Mouse (Mus musculus): ENCODE data around the gene Pou2f1.

The Pou2f1 gene

DNA sequence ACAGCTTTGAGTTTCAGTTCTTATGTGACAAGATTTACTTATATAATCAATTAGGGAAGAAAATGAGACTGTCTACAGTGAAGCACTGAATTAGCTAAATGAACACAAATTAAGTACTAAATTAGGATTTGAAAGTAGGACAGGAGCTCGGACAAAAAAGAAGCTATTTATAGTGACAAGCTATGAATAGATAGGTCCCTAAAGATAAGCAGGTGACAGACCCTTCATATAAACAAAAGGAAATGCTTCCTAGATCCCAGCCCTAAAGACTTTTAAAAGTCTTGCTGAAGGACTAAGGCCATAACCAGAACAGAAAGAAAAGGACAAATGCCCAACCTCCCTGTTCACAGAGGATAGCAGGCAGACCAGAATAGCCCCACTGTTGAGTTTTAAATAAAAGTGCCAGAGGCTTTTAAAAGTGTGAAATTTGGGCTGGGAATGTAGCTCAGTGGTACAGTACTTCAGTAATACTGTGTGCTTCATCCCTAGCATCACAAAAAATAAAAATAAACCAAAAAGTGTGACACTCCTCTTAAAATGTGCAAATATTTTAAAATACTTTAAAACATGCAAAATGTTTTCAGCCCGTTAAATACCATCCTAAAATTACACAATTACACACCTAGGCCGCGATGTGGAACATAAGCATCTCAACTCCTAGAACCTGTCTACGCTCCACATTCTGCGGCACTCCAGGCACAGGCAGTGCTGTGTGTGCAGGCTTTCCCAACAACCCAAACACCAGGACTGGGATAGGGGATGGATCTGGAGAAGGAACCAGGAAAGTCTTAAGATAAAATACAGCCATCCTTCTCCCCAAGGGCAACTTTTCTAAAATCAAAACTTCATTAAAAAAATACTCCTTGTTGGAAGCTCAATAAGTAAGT, 9.0 kb downstream of the Pou2f1 start:
- Histone ChIP-seq H3K27me3 (ENCODE audit: control insufficient read depth, insufficient read depth, low read length, poor library complexity, severe bottlenecking) (no peaks in the 10 kb centered on the region), H3K36me3 (ENCODE audit: control insufficient read depth, insufficient read depth, low read length, poor library complexity, severe bottlenecking) (no peaks in the 10 kb centered on the region)
- DNase-seq (ENCODE audit: low read depth, low spot score): no peak

GRCm38 (mm10) chr1:165988536-165988935, 13.9 kb downstream of the Pou2f1 start:
- Histone ChIP-seq H3K36me3 (ENCODE audit: control insufficient read depth, insufficient read depth, low read length, poor library complexity, severe bottlenecking) (no peaks in the 10 kb centered on the region), H3K27me3 (ENCODE audit: control insufficient read depth, insufficient read depth, low read length, poor library complexity, severe bottlenecking) (no peaks in the 10 kb centered on the region)
- DNase-seq (ENCODE audit: low read depth, low spot score): no peak

DNA sequence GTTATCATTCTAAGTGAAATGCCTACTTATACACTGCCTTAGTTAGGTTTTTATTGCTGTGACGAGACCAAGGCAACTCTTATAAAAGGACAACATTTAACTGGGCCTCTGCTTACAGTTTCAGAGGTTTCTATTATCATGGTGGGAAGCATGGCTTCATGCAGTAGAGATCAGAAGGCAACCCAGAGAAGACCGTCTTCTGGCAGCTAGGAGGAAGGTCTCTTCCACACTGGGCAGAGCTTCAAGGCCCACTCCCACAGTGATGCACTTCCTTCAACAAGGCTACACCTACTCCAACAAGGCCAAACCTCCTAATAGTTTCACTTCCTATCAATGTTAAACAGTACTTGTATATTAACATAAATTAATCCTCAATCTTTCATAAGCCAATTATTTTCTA, 14.4 kb downstream of the Pou2f1 start:
- H3K36me3 ChIP-seq (ENCODE audit: control insufficient read depth, insufficient read depth, low read length, poor library complexity, severe bottlenecking): no peaks in the 10 kb centered on the region
- DNase-seq (ENCODE audit: low read depth, low spot score): peak; percentile 45
- no peaks in the 10 kb centered on the region for H3K27me3 ChIP-seq (ENCODE audit: control insufficient read depth, insufficient read depth, low read length, poor library complexity, severe bottlenecking)

DNA sequence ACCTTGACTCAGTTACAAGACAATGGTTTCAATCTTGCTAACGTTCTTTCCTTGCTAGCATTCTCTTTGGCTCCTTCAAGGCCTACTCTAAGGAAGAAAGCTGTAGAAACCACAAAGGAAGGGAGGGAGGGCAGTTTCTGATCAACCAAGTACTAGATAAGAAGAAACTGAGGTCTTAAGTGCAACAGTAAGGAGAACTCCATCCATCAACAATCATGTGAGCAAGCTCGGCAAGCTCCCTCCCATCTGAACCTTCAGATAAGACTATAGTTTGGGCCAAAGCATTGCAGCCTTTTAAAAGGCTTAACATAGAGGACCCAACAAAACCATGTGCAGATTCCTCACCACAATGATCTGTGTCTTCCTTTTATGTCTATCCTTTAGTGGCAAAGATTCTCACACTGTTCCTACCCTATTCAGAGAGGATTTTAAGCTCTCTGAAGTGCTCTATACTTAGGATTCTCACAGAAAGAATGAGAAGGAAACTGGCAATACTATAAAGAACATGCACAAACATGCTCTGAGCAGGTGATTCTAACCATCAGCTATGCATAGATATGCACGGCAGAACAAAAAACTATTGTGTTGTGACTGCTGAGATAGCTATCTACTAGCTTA, 16.6 kb downstream of the Pou2f1 start:
- no peaks in the 10 kb centered on the region for H3K27me3 ChIP-seq (ENCODE audit: control insufficient read depth, insufficient read depth, low read length, poor library complexity, severe bottlenecking)
- H3K36me3 ChIP-seq (ENCODE audit: control insufficient read depth, insufficient read depth, low read length, poor library complexity, severe bottlenecking): no peaks in the 10 kb centered on the region
- DNase-seq (ENCODE audit: low read depth, low spot score): no peak

DNA sequence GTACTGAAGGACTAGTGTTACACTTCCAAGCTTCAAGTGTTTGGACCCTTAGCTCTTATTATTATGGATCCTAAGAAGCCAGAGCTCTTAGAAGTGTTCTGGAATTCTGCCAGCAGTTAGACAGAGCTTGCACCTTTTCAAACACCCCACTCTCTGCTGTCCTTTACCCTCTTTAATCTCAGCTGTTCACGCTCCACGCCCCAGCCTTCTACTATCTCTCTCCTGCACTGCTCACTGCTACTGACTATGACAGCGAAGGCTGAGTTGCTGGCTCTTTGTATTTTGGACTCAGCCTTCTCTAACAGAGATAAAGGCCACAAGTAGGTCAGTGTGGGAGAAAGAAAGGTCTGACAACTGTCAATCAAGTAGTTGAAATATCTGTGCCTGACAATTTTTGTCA, 17.3 kb downstream of the Pou2f1 start:
- H3K36me3 ChIP-seq (ENCODE audit: control insufficient read depth, insufficient read depth, low read length, poor library complexity, severe bottlenecking): no peaks in the 10 kb centered on the region
- H3K27me3 ChIP-seq (ENCODE audit: control insufficient read depth, insufficient read depth, low read length, poor library complexity, severe bottlenecking): no peaks in the 10 kb centered on the region
- no peak for DNase-seq (ENCODE audit: low read depth, low spot score)

DNA sequence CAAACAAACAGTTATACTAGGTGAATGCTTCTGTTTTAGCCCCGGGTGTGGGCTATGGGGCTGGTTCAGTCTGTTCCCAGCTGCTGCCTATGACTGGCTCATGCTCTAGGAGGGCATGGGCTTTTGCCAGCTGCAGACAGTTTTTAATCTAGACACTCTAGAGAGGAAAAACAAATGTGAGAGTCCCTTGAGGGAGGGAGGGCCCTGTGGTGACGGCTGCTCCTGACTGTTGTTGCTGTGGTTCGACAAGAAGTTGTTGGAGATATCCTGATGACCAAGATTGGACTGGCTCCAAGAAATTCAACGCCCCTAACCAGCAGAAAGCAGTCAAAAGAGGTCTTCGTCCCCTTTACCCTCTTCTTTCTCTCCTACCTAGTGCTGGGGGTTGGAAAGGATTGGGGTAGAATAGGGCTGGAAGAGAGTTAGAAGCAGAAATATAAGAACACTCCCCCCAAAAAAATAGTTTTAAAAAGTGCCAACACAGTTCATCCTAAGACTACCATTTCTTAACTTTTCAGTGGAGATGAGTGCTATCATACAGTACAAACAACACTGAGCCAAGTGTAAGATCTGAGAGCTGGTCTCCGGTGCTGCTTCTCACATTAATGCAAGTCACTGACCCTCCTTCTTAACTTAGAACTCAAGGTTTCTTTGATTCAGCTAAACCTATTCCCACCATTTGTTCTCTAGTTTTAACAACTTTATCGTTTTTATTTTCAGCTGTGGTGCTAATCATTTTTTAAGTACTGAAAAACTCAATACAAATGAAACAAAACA, 25.6 kb downstream of the Pou2f1 start:
- no peak for DNase-seq (ENCODE audit: low read depth, low spot score)
- H3K36me3 ChIP-seq (ENCODE audit: control insufficient read depth, insufficient read depth, low read length, poor library complexity, severe bottlenecking): 0 out of 2 replicates have a peak, but pooled peaks cover 1% of the 10 kb centered on the region
- no peaks in the 10 kb centered on the region for H3K27me3 ChIP-seq (ENCODE audit: control insufficient read depth, insufficient read depth, low read length, poor library complexity, severe bottlenecking)

GRCm38 (mm10) chr1:165969001-165969690, 33.3 kb downstream of the Pou2f1 start:
- Histone ChIP-seq H3K27me3 (ENCODE audit: control insufficient read depth, insufficient read depth, low read length, poor library complexity, severe bottlenecking) (no peaks in the 10 kb centered on the region), H3K36me3 (ENCODE audit: control insufficient read depth, insufficient read depth, low read length, poor library complexity, severe bottlenecking) (0 out of 2 replicates have a peak, but pooled peaks cover 1% of the 10 kb centered on the region)
- DNase-seq (ENCODE audit: low read depth, low spot score): no peak

GRCm38 (mm10) chr1:165967027-165967654, 35.3 kb downstream of the Pou2f1 start:
- H3K36me3 ChIP-seq (ENCODE audit: control insufficient read depth, insufficient read depth, low read length, poor library complexity, severe bottlenecking): 0 out of 2 replicates have a peak, but pooled peaks cover 1% of the 10 kb centered on the region
- no peaks in the 10 kb centered on the region for H3K27me3 ChIP-seq (ENCODE audit: control insufficient read depth, insufficient read depth, low read length, poor library complexity, severe bottlenecking)
- peak; percentile 83 for DNase-seq (ENCODE audit: low read depth, low spot score)

- DNase-seq (ENCODE audit: low read depth, low spot score): no peak
- Histone ChIP-seq H3K36me3 (ENCODE audit: control insufficient read depth, insufficient read depth, low read length, poor library complexity, severe bottlenecking) (no peaks in the 10 kb centered on the region), H3K27me3 (ENCODE audit: control insufficient read depth, insufficient read depth, low read length, poor library complexity, severe bottlenecking) (no peaks in the 10 kb centered on the region)
These were observed 36.1 kb downstream of the Pou2f1 start for GRCm38 (mm10) chr1:165966156-165966914.

DNA sequence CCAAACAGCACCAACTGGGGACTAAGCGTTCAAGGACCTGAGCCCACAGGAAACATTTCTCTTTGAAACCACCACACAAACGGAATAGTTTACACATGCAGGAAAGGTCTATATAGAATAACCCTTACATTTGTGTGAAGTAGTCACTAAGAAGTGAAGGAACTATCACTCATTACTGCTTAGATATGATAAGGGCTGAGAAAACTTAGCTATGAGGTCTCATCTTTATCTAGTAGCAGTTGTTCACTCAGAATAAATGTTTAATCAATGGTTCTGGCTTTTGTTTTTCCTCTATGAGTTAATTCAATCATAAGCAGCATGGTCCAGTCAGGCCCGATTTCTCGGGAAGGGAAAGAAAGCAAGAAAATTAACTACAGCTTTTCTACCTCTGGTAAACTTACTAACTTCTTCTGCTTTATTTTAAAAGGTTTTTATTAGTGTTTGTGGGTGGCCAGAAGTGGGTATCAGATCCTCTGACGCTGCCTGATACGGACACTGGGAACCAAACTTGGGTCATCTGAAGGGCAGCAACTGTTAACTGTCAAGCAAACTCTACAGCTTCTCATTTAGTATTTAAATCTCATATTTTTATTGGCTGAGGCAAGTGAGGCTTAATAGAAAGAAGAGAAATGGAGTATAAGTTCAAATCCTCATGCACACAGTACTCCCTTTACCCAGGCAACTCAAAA, 40.7 kb downstream of the Pou2f1 start:
- H3K36me3 ChIP-seq (ENCODE audit: control insufficient read depth, insufficient read depth, low read length, poor library complexity, severe bottlenecking): no peaks in the 10 kb centered on the region
- DNase-seq (ENCODE audit: low read depth, low spot score): no peak
- no peaks in the 10 kb centered on the region for H3K27me3 ChIP-seq (ENCODE audit: control insufficient read depth, insufficient read depth, low read length, poor library complexity, severe bottlenecking)

- no peak for DNase-seq (ENCODE audit: low read depth, low spot score)
- Histone ChIP-seq H3K36me3 (ENCODE audit: control insufficient read depth, insufficient read depth, low read length, poor library complexity, severe bottlenecking) (no peaks in the 10 kb centered on the region), H3K27me3 (ENCODE audit: control insufficient read depth, insufficient read depth, low read length, poor library complexity, severe bottlenecking) (no peaks in the 10 kb centered on the region)
These were observed 44.3 kb downstream of the Pou2f1 start for GRCm38 (mm10) chr1:165958159-165958558.

DNA sequence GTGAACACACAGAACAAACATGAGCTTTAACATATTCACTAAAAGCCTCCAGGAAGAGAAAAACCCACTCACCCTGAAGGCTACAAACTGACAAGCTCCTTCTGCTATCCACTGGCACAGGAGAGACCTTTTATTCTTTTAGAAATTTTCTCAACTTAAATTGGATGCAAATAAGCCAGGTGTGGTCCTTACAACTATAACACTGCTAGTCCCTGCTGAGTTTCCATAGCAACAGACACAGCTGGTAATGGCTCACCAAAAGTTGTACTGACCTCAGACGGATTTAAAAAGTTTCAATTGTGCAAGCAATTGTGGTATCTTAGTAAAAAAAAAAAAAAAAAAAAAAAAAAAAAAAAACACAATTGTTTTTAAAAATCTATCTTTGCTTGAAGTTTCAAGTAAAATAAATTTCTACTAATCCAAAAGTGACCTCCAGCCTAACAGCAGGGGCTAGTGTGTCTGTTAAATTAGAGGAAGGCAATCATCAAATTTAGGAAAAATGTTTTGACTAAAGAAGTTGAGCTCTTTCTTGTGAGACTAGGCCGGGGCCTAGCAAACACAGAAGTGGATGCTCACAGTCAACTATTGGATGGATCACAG, 54.2 kb downstream of the Pou2f1 start:
- Histone ChIP-seq H3K36me3 (ENCODE audit: control insufficient read depth, insufficient read depth, low read length, poor library complexity, severe bottlenecking) (no peaks in the 10 kb centered on the region), H3K27me3 (ENCODE audit: control insufficient read depth, insufficient read depth, low read length, poor library complexity, severe bottlenecking) (no peaks in the 10 kb centered on the region)
- DNase-seq (ENCODE audit: low read depth, low spot score): peak; percentile 73

GRCm38 (mm10) chr1:165943270-165943669, 59.2 kb downstream of the Pou2f1 start:
- Histone ChIP-seq H3K27me3 (ENCODE audit: control insufficient read depth, insufficient read depth, low read length, poor library complexity, severe bottlenecking) (no peaks in the 10 kb centered on the region), H3K36me3 (ENCODE audit: control insufficient read depth, insufficient read depth, low read length, poor library complexity, severe bottlenecking) (no peaks in the 10 kb centered on the region)
- DNase-seq (ENCODE audit: low read depth, low spot score): no peak
